Mouse (Mus musculus) heart, adult 2 months (tissue): ENCODE data around the gene Rorb. TPM values are rescaled to one million over a fixed set of nuclear protein-coding genes. Genes with fewer than 3 reads are reported as not detected.

Experiments used
- DNase-seq, 2 experiments: peaks; one replicate each; pipeline ENCODE4 v3.0.0; 2021
- H3K27ac ChIP-seq: fragments of 200-600 bp; 2 replicates; pipeline ENCODE4 v1.8.1; 2022
- H3K27me3 ChIP-seq: fragments of 200-500 bp; 2 replicates; pipeline ENCODE4 v1.6.1; 2012; ENCODE audit warnings: mild to moderate bottlenecking, low read length, inconsistent platforms, mixed read lengths; ENCODE audit not compliant: control insufficient read depth, insufficient read depth
- H3K36me3 ChIP-seq: fragments of 200-500 bp; 2 replicates; pipeline ENCODE4 v1.6.1; 2012; ENCODE audit warnings: low read length, inconsistent platforms; ENCODE audit not compliant: control insufficient read depth, insufficient read depth
- H3K4me1 ChIP-seq: fragments of 200-500 bp; 2 replicates; pipeline ENCODE4 v1.6.1; 2011; ENCODE audit warnings: low read length; ENCODE audit not compliant: control insufficient read depth, insufficient read depth
- H3K4me3 ChIP-seq: fragments of 200-600 bp; 2 replicates; pipeline ENCODE4 v1.8.1; 2022
- H3K79me2 ChIP-seq: fragments of 200-500 bp; replicated peaks from 2 replicates; pipeline ENCODE4 v1.6.1; 2012; ENCODE audit warnings: mild to moderate bottlenecking, inconsistent platforms, low read length, moderate library complexity, mixed read lengths; ENCODE audit not compliant: control insufficient read depth, insufficient read depth
- H3K9ac ChIP-seq: fragments of 200-500 bp; 2 replicates; pipeline ENCODE4 v1.6.1; 2012; ENCODE audit warnings: low read depth, mild to moderate bottlenecking, control low read depth, inconsistent platforms, low read length, mixed read lengths
- CTCF ChIP-seq: fragments of 200-600 bp; IDR thresholded peaks from 2 replicates; pipeline ENCODE4 v1.8.1; 2022; ENCODE audit warnings: antibody characterized with exemption, mild to moderate bottlenecking, moderate library complexity
- EP300 ChIP-seq: fragments of 200-500 bp; IDR thresholded peaks from 2 replicates; pipeline ENCODE4 v1.6.1; 2011; ENCODE audit warnings: low read depth, low read length, control low read depth; ENCODE audit not compliant: insufficient read depth
- POLR2A ChIP-seq: fragments of 200-500 bp; IDR thresholded peaks from 2 replicates; pipeline ENCODE4 v1.6.1; 2011; ENCODE audit warnings: mild to moderate bottlenecking, low read depth, low read length, control low read depth; ENCODE audit not compliant: insufficient read depth
- WGBS: fragments of 180-500 bp; shearing (Covaris S2); methylation state at CpG from one replicate; pipeline ENCODE4 v1.1.7; 2018; 5-methylcytosine and 5-hydroxymethylcytosine counted together
- intact Hi-C: fragments of 180-260 bp; cut with DNase I; formaldehyde crosslinking; loops from one replicate; pipeline ENCODE4 v1.15.1; 2025
- polyA plus RNA-seq: library from polyadenylated mRNA; depleted of rRNA; stranded (reverse); fragments of >200 nt; gene quantifications from 2 replicates; pipeline ENCODE4 v1.2.3, GENCODE M21; 2012
- total RNA-seq, 2 experiments: library from RNA; stranded (reverse); gene quantifications; 2 replicates each; pipeline ENCODE4 v1.2.3; 2021

Rorb gene
- total and polyA plus RNA-seq, 3 experiments: 0.14 to 0.37 (median 0.36) TPM

GRCm38 (mm10) chr19:19043138-19043537, 67.9 kb downstream of the Rorb start:
- no peak for TF ChIP-seq EP300
- TF ChIP-seq CTCF: peak; percentile 46
- no peak for TF ChIP-seq POLR2A
- WGBS: 19% methylated on average over 2 of the region's 2 CpGs
- intact Hi-C loops: no loop called here
- no peaks in the 10 kb centered on the region for H3K79me2 ChIP-seq
- H3K4me1 ChIP-seq: no peaks in the 10 kb centered on the region
- H3K36me3 ChIP-seq: no peaks in the 10 kb centered on the region
- H3K9ac ChIP-seq: no peak overlapping the region
- no peaks in the 10 kb centered on the region for H3K27me3 ChIP-seq
- no peak overlapping the region for H3K4me3 ChIP-seq
- DNase-seq: no peak
- no peak overlapping the region for H3K27ac ChIP-seq

DNA sequence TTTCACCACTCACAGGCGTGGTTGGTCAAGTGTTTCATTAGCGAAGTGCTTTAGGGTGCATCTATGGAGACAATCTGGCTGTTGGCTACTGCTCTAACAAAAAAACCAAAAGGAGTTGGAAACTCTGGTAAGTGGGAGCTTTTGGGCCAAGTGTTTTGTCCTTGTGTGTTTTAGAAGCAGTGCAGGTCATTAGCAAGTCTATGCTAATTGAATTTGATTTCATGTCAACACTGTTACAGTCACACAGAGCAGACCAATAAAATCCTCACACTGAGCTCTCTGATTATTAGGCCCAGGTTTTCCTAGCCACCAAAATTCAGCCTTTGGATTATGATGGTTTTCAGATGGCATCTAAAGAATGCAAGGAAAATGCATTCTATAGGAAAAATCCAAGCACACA, 70.2 kb downstream of the Rorb start:
- TF ChIP-seq POLR2A (no peak), CTCF (no peak), EP300 (no peak)
- Histone ChIP-seq H3K36me3 (no peaks in the 10 kb centered on the region), H3K4me1 (no peaks in the 10 kb centered on the region), H3K79me2 (no peaks in the 10 kb centered on the region), H3K9ac (no peak overlapping the region), H3K27ac (no peak overlapping the region), H3K27me3 (no peaks in the 10 kb centered on the region), H3K4me3 (no peak overlapping the region)
- DNase-seq: no peak
- intact Hi-C loops: no loop called here
- 65% methylated on average over 2 of the region's 2 CpGs for WGBS

- no peaks in the 10 kb centered on the region for H3K79me2 ChIP-seq
- no peaks in the 10 kb centered on the region for H3K4me1 ChIP-seq
- no peak overlapping the region for H3K4me3 ChIP-seq
- intact Hi-C loops: no loop called here
- WGBS: 66% methylated on average over 5 of the region's 5 CpGs
- no peak for TF ChIP-seq CTCF
- TF ChIP-seq EP300: no peak
- TF ChIP-seq POLR2A: no peak
- no peak overlapping the region for H3K9ac ChIP-seq
- H3K36me3 ChIP-seq: no peaks in the 10 kb centered on the region
- H3K27me3 ChIP-seq: no peaks in the 10 kb centered on the region
- DNase-seq: no peak
- H3K27ac ChIP-seq: no peak overlapping the region
These were observed 76.3 kb downstream of the Rorb start for GRCm38 (mm10) chr19:19034482-19035315.

- Histone ChIP-seq H3K79me2 (no peaks in the 10 kb centered on the region), H3K27me3 (no peaks in the 10 kb centered on the region), H3K4me3 (no peak overlapping the region), H3K27ac (no peak overlapping the region), H3K4me1 (no peaks in the 10 kb centered on the region), H3K9ac (no peak overlapping the region), H3K36me3 (no peaks in the 10 kb centered on the region)
- TF ChIP-seq EP300 (no peak), CTCF (no peak), POLR2A (no peak)
- DNase-seq: no peak
- 72% methylated on average over 3 of the region's 3 CpGs for WGBS
- intact Hi-C loops: no loop called here
These were observed 77.0 kb downstream of the Rorb start for GRCm38 (mm10) chr19:19033974-19034373.

DNA sequence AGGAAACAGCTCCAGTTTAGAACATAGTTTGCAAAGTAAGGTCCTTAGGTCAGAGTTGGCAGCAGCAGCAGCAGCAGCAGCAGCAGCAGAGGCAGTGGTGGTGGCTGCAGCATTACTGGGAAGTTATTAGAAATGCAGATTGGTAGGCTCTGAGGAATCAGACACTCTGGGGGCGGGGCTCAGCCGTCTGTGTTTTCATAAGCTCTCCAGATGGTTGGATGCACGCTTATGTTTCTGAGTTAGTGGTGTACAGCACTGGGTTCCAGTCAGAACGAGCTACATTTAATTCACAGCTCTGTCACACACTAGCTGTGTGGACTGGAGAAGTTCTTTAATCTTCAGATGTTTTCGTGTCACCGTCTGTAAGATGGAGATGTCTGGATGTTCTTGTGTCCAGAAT, 105.9 kb downstream of the Rorb start:
- intact Hi-C loops: no loop called here
- no peaks in the 10 kb centered on the region for H3K4me1 ChIP-seq
- no peaks in the 10 kb centered on the region for H3K79me2 ChIP-seq
- no peak overlapping the region for H3K9ac ChIP-seq
- TF ChIP-seq EP300 (no peak), POLR2A (no peak), CTCF (no peak)
- no peak overlapping the region for H3K27ac ChIP-seq
- DNase-seq: no peak
- no peaks in the 10 kb centered on the region for H3K27me3 ChIP-seq
- no peak overlapping the region for H3K4me3 ChIP-seq
- no peaks in the 10 kb centered on the region for H3K36me3 ChIP-seq
- 48% methylated on average over 6 of the region's 6 CpGs for WGBS

DNA sequence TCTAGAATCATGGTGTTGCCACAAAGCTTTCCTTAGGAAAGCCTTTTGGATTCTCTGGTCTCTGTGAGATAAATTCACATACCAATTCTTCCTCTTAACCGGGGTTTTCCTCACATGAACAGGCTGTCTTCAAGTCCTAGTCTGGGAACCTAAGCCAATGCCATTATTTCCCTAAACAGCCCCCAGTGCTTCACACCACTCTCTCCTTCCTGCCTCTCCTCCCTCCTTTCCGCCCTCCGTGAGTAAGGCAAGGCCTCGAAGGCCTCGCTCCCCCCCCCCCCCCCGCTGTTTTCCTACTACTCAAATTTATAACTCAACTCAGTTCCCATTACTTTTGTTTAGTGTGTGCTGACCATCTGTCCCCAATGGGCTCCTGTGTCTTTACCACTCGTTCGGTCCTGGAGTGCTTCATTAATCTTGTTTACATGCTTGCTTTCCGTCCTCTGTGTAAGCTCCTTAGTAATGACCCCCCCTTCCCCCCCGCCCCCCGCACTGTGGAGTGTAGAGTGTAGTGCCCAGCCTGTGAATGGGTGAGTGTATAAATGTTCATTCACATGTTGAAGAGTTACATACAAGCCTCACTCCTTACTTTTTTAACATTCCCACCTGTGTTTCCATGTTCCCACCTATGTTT, 106.9 kb downstream of the Rorb start:
- Histone ChIP-seq H3K79me2 (no peaks in the 10 kb centered on the region), H3K36me3 (no peaks in the 10 kb centered on the region), H3K9ac (no peak overlapping the region), H3K27ac (no peak overlapping the region), H3K4me1 (no peaks in the 10 kb centered on the region), H3K27me3 (no peaks in the 10 kb centered on the region), H3K4me3 (no peak overlapping the region)
- intact Hi-C loops: no loop called here
- 72% methylated on average over 11 of the region's 11 CpGs for WGBS
- TF ChIP-seq CTCF (no peak), POLR2A (no peak), EP300 (no peak)
- DNase-seq: no peak
